Comparison of ENCODE assay signal across 16 mouse cellular contexts in the genomic region with DNA sequence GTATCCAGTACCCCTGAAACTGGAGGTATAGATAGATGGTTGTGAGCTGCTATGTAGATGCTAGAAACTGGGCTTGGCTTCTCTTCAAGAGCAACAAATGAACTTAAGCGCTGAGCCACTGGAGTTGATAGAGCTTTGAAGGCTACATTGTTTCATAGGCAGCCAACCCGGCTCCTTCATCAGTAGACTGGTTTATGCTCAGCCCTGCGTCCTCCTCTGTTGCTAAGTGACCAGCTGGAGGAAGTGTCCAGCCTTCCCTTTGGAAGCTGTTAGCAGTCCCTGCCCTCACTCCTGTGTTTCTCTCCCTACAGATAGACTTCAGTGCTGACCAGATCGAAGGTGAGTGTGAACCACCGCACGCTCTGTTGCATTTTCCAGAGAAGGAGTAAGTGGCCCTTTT. TPM values are rescaled to one million over a fixed set of nuclear protein-coding genes. Genes with fewer than 3 reads are reported as not detected.
DNase-seq lines count a peak whose midpoint lies in the region; ATAC-seq and TF ChIP-seq lines count a peak whose summit lies in the region.
"Had no signal": no experiment of that assay in that cellular context is flagged by ENCODE, and none has a peak within 500 bp of the region (broad histone marks: within the 10 kb centered on the region; RNA-seq: fewer than 3 reads in every experiment).

No protein-coding gene starts in this region.

- no peaks in the 10 kb centered on the region for H3K27me3 ChIP-seq in embryonic facial prominence, embryonic 14.5 days (replicated peaks; ENCODE audit: control insufficient read depth, insufficient read depth, low read length)
- 0 out of 2 replicates have a peak, but pooled peaks cover 10% of the 10 kb centered on the region for H3K27me3 ChIP-seq in embryonic facial prominence, embryonic 10.5 days (replicated peaks; ENCODE audit: low read depth, poor library complexity, severe bottlenecking)
- H3K27me3 ChIP-seq in heart, embryonic 15.5 days: no peaks in the 10 kb centered on the region
- H3K27me3 ChIP-seq: CH12.LX; neural tube, embryonic 15.5 days had no signal

- peak; percentile 17 for DNase-seq in embryonic facial prominence, embryonic 14.5 days (ENCODE audit: low spot score)
- DNase-seq in embryonic facial prominence, embryonic 10.5 days (ENCODE audit: low spot score): no peak
- no peak for DNase-seq in heart, adult 9 months (ENCODE audit: low spot score in 2 of 2)
- DNase-seq in layer of hippocampus, adult 2 months (ENCODE audit: low spot score in 2 of 2): no peak
- no peak for DNase-seq in layer of hippocampus, postnatal 14 days (ENCODE audit: low spot score in 2 of 2)
- no peak for DNase-seq in ES-E14 (ENCODE audit: low read depth, low spot score)
- DNase-seq in urinary bladder, adult 2 months (ENCODE audit: low spot score): no peak
- DNase-seq: adrenal gland, postnatal 14 days; cerebellum, adult 9-10 months; embryo, embryonic 11 days; liver, embryonic 13.5 days had no signal

- H3K27ac ChIP-seq in embryonic facial prominence, embryonic 14.5 days (replicated peaks; ENCODE audit: low read depth, low read length): no peak overlapping the region
- H3K27ac ChIP-seq in embryonic facial prominence, embryonic 10.5 days (replicated peaks): no peak overlapping the region
- H3K27ac ChIP-seq in heart, embryonic 15.5 days: peak overlapping the region; percentile 17; the same call in 1 of the 2 replicates
- peak overlapping the region; percentile 52 for H3K27ac ChIP-seq in layer of hippocampus, adult 2 months
- peak overlapping the region; percentile 47; the same call in 1 of the 2 replicates for H3K27ac ChIP-seq in ES-E14 (ENCODE audit: insufficient read depth, low read depth, low read length, poor library complexity, severe bottlenecking)
- H3K27ac ChIP-seq: hindbrain, embryonic 10.5 days; liver, embryonic 13.5 days; neural tube, embryonic 15.5 days had no signal

- ATAC-seq in embryonic facial prominence, embryonic 14.5 days (ENCODE audit: low read depth): no peak
- 0 out of 2 replicates have a peak, but pooled peaks have one; percentile 19 for ATAC-seq in heart, embryonic 15.5 days (replicated peaks; ENCODE audit: insufficient number of reproducible peaks, insufficient read depth, low FRiP score, low read depth)

- 72% methylated on average over 6 of the region's 6 CpGs for WGBS in embryonic facial prominence, embryonic 14.5 days
- 82% methylated on average over 6 of the region's 6 CpGs for WGBS in embryonic facial prominence, embryonic 10.5 days
- WGBS in heart, embryonic 15.5 days: 45% methylated on average over 6 of the region's 6 CpGs

- TF ChIP-seq CTCF in layer of hippocampus, adult 2 months (conservative IDR thresholded peaks at IDR 0.05): no peak

- no peaks in the 10 kb centered on the region for H3K36me3 ChIP-seq in embryonic facial prominence, embryonic 14.5 days (ENCODE audit: control insufficient read depth, insufficient read depth, low read length)
- H3K36me3 ChIP-seq in embryonic facial prominence, embryonic 10.5 days (replicated peaks): no peaks in the 10 kb centered on the region
- peaks cover 14% of the 10 kb centered on the region; the same call in 1 of the 2 replicates for H3K36me3 ChIP-seq in heart, embryonic 15.5 days
- H3K36me3 ChIP-seq in ES-E14 (ENCODE audit: control insufficient read depth, insufficient read depth, low read length, poor library complexity, severe bottlenecking): no peaks in the 10 kb centered on the region
- H3K36me3 ChIP-seq: hindbrain, embryonic 10.5 days; liver, embryonic 13.5 days; neural tube, embryonic 15.5 days had no signal

- no peak overlapping the region for H3K9ac ChIP-seq in embryonic facial prominence, embryonic 14.5 days (ENCODE audit: low read depth, low read length)
- H3K9ac ChIP-seq in heart, embryonic 15.5 days: no peak overlapping the region
- no peak overlapping the region for H3K9ac ChIP-seq in ES-E14 (ENCODE audit: insufficient read depth, low read depth, low read length, poor library complexity, severe bottlenecking)
- H3K9ac ChIP-seq: liver, embryonic 13.5 days; neural tube, embryonic 15.5 days had no signal

- no peak overlapping the region for H3K4me3 ChIP-seq in embryonic facial prominence, embryonic 14.5 days (ENCODE audit: low read depth, low read length)
- no peak overlapping the region for H3K4me3 ChIP-seq in embryonic facial prominence, embryonic 10.5 days
- peak overlapping the region; percentile 49 for H3K4me3 ChIP-seq in heart, embryonic 15.5 days
- H3K4me3 ChIP-seq in layer of hippocampus, adult 2 months: no peak overlapping the region
- H3K4me3 ChIP-seq in ES-E14 (ENCODE audit: insufficient read depth in 1 of 2, low read depth in 1 of 2, low read length in 2 of 2, poor library complexity in 1 of 2, severe bottlenecking in 1 of 2): no peak overlapping the region
- H3K4me3 ChIP-seq: hindbrain, embryonic 10.5 days; liver, embryonic 13.5 days; megakaryocyte, embryonic 14.5 days; neural tube, embryonic 15.5 days had no signal

- no peaks in the 10 kb centered on the region for H3K9me3 ChIP-seq in embryonic facial prominence, embryonic 14.5 days (ENCODE audit: control insufficient read depth, low read length)
- no peaks in the 10 kb centered on the region for H3K9me3 ChIP-seq in embryonic facial prominence, embryonic 10.5 days
- no peaks in the 10 kb centered on the region for H3K9me3 ChIP-seq in heart, embryonic 15.5 days (replicated peaks)
- H3K9me3 ChIP-seq in ES-E14 (ENCODE audit: control insufficient read depth, insufficient read depth, low read depth, low read length): no peaks in the 10 kb centered on the region
- H3K9me3 ChIP-seq: hindbrain, embryonic 10.5 days; liver, embryonic 13.5 days; megakaryocyte, embryonic 14.5 days; neural tube, embryonic 15.5 days had no signal

- H3K4me2 ChIP-seq in embryonic facial prominence, embryonic 14.5 days (ENCODE audit: low read depth, low read length): no peak overlapping the region
- H3K4me2 ChIP-seq in heart, embryonic 15.5 days: peak overlapping the region; percentile 58
- H3K4me2 ChIP-seq: liver, embryonic 13.5 days; neural tube, embryonic 15.5 days had no signal

- in situ Hi-C loops in ES-E14 (cut with MboI; ENCODE audit: low sequenced_read_pairs in 2 of 2, unreplicated experiment in 2 of 2): no loop called here

- H3K4me1 ChIP-seq in embryonic facial prominence, embryonic 14.5 days (ENCODE audit: control insufficient read depth, insufficient read depth, low read length): peaks cover 12% of the 10 kb centered on the region; the same call in 1 of the 2 replicates
- peaks cover 43% of the 10 kb centered on the region for H3K4me1 ChIP-seq in embryonic facial prominence, embryonic 10.5 days
- peaks cover 56% of the 10 kb centered on the region for H3K4me1 ChIP-seq in heart, embryonic 15.5 days (replicated peaks)
- peaks cover 2 to 9% of the 10 kb centered on the region in 2 experiments; a peak in 3 of 4 replicates for H3K4me1 ChIP-seq in ES-E14 (ENCODE audit: control insufficient read depth in 2 of 2, insufficient read depth in 2 of 2, low read length in 2 of 2, poor library complexity in 1 of 2)
- H3K4me1 ChIP-seq: neural tube, embryonic 15.5 days had no signal

TF ChIP-seq in ES-E14, 5 proteins besides CTCF, POLR2A, EP300 and RAD21:
- no peak for TF ChIP-seq MAFK (IDR thresholded peaks at IDR 0.05; ENCODE audit: insufficient read depth, low read depth, low read length)
- no peak for TF ChIP-seq HCFC1 (IDR thresholded peaks at IDR 0.05; ENCODE audit: borderline replicate concordance, insufficient read depth, low read length)
- TF ChIP-seq ZC3H11A (IDR thresholded peaks at IDR 0.05; ENCODE audit: borderline replicate concordance, low read depth, low read length): no peak
- no peak for TF ChIP-seq ZNF384 (IDR thresholded peaks at IDR 0.05; ENCODE audit: low read depth, low read length)

RNA-seq across cellular contexts. Expression of gene Itgb3, which starts 27.7 kb away (rescaled TPM):
- polyA plus RNA-seq in embryonic facial prominence, embryonic 14.5 days (2014; fragmentation: Nextera tagmentation; extraction: Ambion mirVana): 2.1 and 2.6 TPM in 2 replicates
- 2.9 and 4.2 TPM in 2 replicates for polyA plus RNA-seq in embryonic facial prominence, embryonic 10.5 days (2016; fragmentation: Nextera tagmentation; extraction: Ambion mirVana)
- polyA plus RNA-seq in heart, embryonic 15.5 days (2015; fragmentation: Nextera tagmentation; extraction: Ambion mirVana): 3.7 and 5.4 TPM in 2 replicates
- total RNA-seq in layer of hippocampus, adult 2 months (2021): 1 to 10 TPM; 1.3 to 1.4 TPM
- total RNA-seq in layer of hippocampus, postnatal 14 days (2021): 1 to 10 TPM; 2.1 to 2.5 TPM
- 4.9 and 7.7 TPM in 2 replicates for total RNA-seq in ES-E14 (2012; rRNA removed)
- polyA plus RNA-seq in urinary bladder, adult 2 months (2012; rRNA removed): 48.6 and 62.7 TPM in 2 replicates

RNA-seq across cellular contexts. Expression of gene Myl4, which starts 29.6 kb away (rescaled TPM):
- 391 and 492 TPM in 2 replicates for polyA plus RNA-seq in embryonic facial prominence, embryonic 14.5 days (2014; fragmentation: Nextera tagmentation; extraction: Ambion mirVana)
- polyA plus RNA-seq in embryonic facial prominence, embryonic 10.5 days (2016; fragmentation: Nextera tagmentation; extraction: Ambion mirVana): 1.1 and 4.1 TPM in 2 replicates
- polyA plus RNA-seq in heart, embryonic 15.5 days (2015; fragmentation: Nextera tagmentation; extraction: Ambion mirVana): 1,694 and 1,744 TPM in 2 replicates
- 1 to 10 TPM; 2.7 to 2.9 TPM for total RNA-seq in layer of hippocampus, adult 2 months (2021)
- 1 to 10 TPM; 3.6 to 4.9 TPM for total RNA-seq in layer of hippocampus, postnatal 14 days (2021)
- total RNA-seq in ES-E14 (2012; rRNA removed): 5.8 and 9.1 TPM in 2 replicates
- 78.5 and 80.4 TPM in 2 replicates for polyA plus RNA-seq in urinary bladder, adult 2 months (2012; rRNA removed)

RNA-seq across cellular contexts. Expression of gene Cdc27, which starts 29.7 kb away (rescaled TPM):
- 44.7 and 47.1 TPM in 2 replicates for polyA plus RNA-seq in embryonic facial prominence, embryonic 14.5 days (2014; fragmentation: Nextera tagmentation; extraction: Ambion mirVana)
- polyA plus RNA-seq in embryonic facial prominence, embryonic 10.5 days (2016; fragmentation: Nextera tagmentation; extraction: Ambion mirVana): 58.4 and 60.8 TPM in 2 replicates
- polyA plus RNA-seq in heart, embryonic 15.5 days (2015; fragmentation: Nextera tagmentation; extraction: Ambion mirVana): 25.7 and 28.8 TPM in 2 replicates
- total RNA-seq in layer of hippocampus, adult 2 months (2021): 10 to 100 TPM; 54.5 to 57.3 TPM
- 10 to 100 TPM; 64.6 to 65.4 TPM for total RNA-seq in layer of hippocampus, postnatal 14 days (2021)
- total RNA-seq in ES-E14 (2012; rRNA removed): 28.9 and 45.9 TPM in 2 replicates
- polyA plus RNA-seq in urinary bladder, adult 2 months (2012; rRNA removed): 16.6 and 17.9 TPM in 2 replicates

Comparison
In these comparisons a context has a peak if more than half of its experiments do, and no peak if none do; other contexts are left out.
1. RNA of gene Myl4, which starts 29.6 kb away (polyA plus RNA-seq): 1,694 to 1,744 TPM in heart, embryonic 15.5 days, 391 to 492 TPM in embryonic facial prominence, embryonic 14.5 days and 78.5 to 80.4 TPM in urinary bladder, adult 2 months; 1.1 to 4.1 TPM in embryonic facial prominence, embryonic 10.5 days; every median in the first group is over 10 times any median in the second.
2. H3K27ac ChIP-seq: peak in heart, embryonic 15.5 days (single experiment), layer of hippocampus, adult 2 months (single experiment) and ES-E14 (single experiment); none in embryonic facial prominence, embryonic 14.5 days (single experiment) and embryonic facial prominence, embryonic 10.5 days (single experiment).